Mouse (Mus musculus): Measurements from ENCODE around the gene Rnase4.

- TF ChIP-seq TAL1 (IDR thresholded peaks at IDR 0.05; ENCODE audit: low read length) (no peak), GATA1 (IDR thresholded peaks at IDR 0.05; ENCODE audit: low read length) (no peak)
Observed at GRCm38 (mm10) chr14:51125684-51126083, 34.8 kb downstream of the Rnase4 start.

All from erythroblast, embryonic 14.5 days (primary cell).